Comparison of ENCODE assay signal across 32 mouse cellular contexts in genomic region chr17:63176411-63176810, GRCm38 (mm10).
DNase-seq lines count a peak whose midpoint lies in the region; ATAC-seq lines count a peak whose summit lies in the region.
"Had no signal": no experiment of that assay in that cellular context is flagged by ENCODE, and none has a peak within 500 bp of the region (broad histone marks: within the 10 kb centered on the region; RNA-seq: fewer than 3 reads in every experiment).

No protein-coding gene starts in this region.

- 56% methylated on average over 5 of the region's 5 CpGs for WGBS in embryonic facial prominence, embryonic 11.5 days
- WGBS in embryonic facial prominence, embryonic 10.5 days = 54% methylated on average over 5 of the region's 5 CpGs
- 67% methylated on average over 5 of the region's 5 CpGs for WGBS in limb, embryonic 11.5 days
- 74% methylated on average over 5 of the region's 5 CpGs for WGBS in limb, embryonic 10.5 days
- 35% methylated on average over 5 of the region's 5 CpGs for WGBS in midbrain, embryonic 13.5 days
- 64% methylated on average over 5 of the region's 5 CpGs for WGBS in kidney, embryonic 15.5 days

- no peak overlapping the region for H3K9ac ChIP-seq in embryonic facial prominence, embryonic 11.5 days (replicated peaks; ENCODE audit: low read length)
- no peak overlapping the region for H3K9ac ChIP-seq in limb, embryonic 11.5 days (ENCODE audit: low read length)
- H3K9ac ChIP-seq in midbrain, embryonic 13.5 days (replicated peaks) = no peak overlapping the region
- no peak overlapping the region for H3K9ac ChIP-seq in kidney, embryonic 15.5 days
- H3K9ac ChIP-seq: forebrain, embryonic 12.5 days; heart, embryonic 12.5 days; liver, embryonic 12.5 days; neural tube, embryonic 15.5 days; stomach, embryonic 15.5 days had no signal

- H3K36me3 ChIP-seq in embryonic facial prominence, embryonic 11.5 days (replicated peaks; ENCODE audit: control insufficient read depth, insufficient read depth, low read depth, low read length) = no peaks in the 10 kb centered on the region
- no peaks in the 10 kb centered on the region for H3K36me3 ChIP-seq in embryonic facial prominence, embryonic 10.5 days (replicated peaks)
- H3K36me3 ChIP-seq in limb, embryonic 11.5 days (ENCODE audit: control insufficient read depth, insufficient read depth, low read length) = no peaks in the 10 kb centered on the region
- no peaks in the 10 kb centered on the region for H3K36me3 ChIP-seq in limb, embryonic 10.5 days
- H3K36me3 ChIP-seq in midbrain, embryonic 13.5 days = no peaks in the 10 kb centered on the region
- H3K36me3 ChIP-seq in kidney, embryonic 15.5 days = no peaks in the 10 kb centered on the region
- H3K36me3 ChIP-seq: forebrain, embryonic 12.5 days; heart, embryonic 12.5 days; liver, embryonic 12.5 days; neural tube, embryonic 15.5 days; stomach, embryonic 15.5 days had no signal

- 0 out of 2 replicates have a peak, but pooled peaks have one; percentile 10 for ATAC-seq in embryonic facial prominence, embryonic 11.5 days (replicated peaks; ENCODE audit: insufficient number of reproducible peaks, low FRiP score, low TSS enrichment, low read depth)
- no peak for ATAC-seq in limb, embryonic 11.5 days (ENCODE audit: insufficient number of reproducible peaks, low FRiP score, low TSS enrichment, low read depth)
- ATAC-seq in midbrain, embryonic 13.5 days = no peak
- ATAC-seq in kidney, embryonic 15.5 days (replicated peaks; ENCODE audit: low FRiP score) = no peak
- ATAC-seq: hindbrain, postnatal 0 days; intestine, embryonic 16.5 days; liver, embryonic 12.5 days had no signal

- no peak overlapping the region for H3K4me2 ChIP-seq in embryonic facial prominence, embryonic 11.5 days (ENCODE audit: low read depth, low read length)
- no peak overlapping the region for H3K4me2 ChIP-seq in limb, embryonic 11.5 days (ENCODE audit: low read depth, severe bottlenecking)
- H3K4me2 ChIP-seq in midbrain, embryonic 13.5 days (replicated peaks) = no peak overlapping the region
- no peak overlapping the region for H3K4me2 ChIP-seq in kidney, embryonic 15.5 days
- H3K4me2 ChIP-seq: forebrain, embryonic 12.5 days; heart, embryonic 12.5 days; liver, embryonic 12.5 days; neural tube, embryonic 15.5 days; stomach, embryonic 15.5 days had no signal

- no peaks in the 10 kb centered on the region for H3K9me3 ChIP-seq in embryonic facial prominence, embryonic 11.5 days (replicated peaks; ENCODE audit: control insufficient read depth, low read length)
- H3K9me3 ChIP-seq in embryonic facial prominence, embryonic 10.5 days = no peaks in the 10 kb centered on the region
- no peaks in the 10 kb centered on the region for H3K9me3 ChIP-seq in limb, embryonic 11.5 days (ENCODE audit: control insufficient read depth, low read length)
- no peaks in the 10 kb centered on the region for H3K9me3 ChIP-seq in limb, embryonic 10.5 days (replicated peaks)
- no peaks in the 10 kb centered on the region for H3K9me3 ChIP-seq in midbrain, embryonic 13.5 days
- H3K9me3 ChIP-seq in kidney, embryonic 15.5 days (replicated peaks) = no peaks in the 10 kb centered on the region
- H3K9me3 ChIP-seq: forebrain, embryonic 12.5 days; heart, embryonic 12.5 days; liver, embryonic 12.5 days; megakaryocyte, embryonic 14.5 days; neural tube, embryonic 15.5 days; stomach, embryonic 15.5 days had no signal

- H3K4me1 ChIP-seq in embryonic facial prominence, embryonic 11.5 days (ENCODE audit: control insufficient read depth, insufficient read depth, low read length) = no peaks in the 10 kb centered on the region
- peaks cover 36% of the 10 kb centered on the region for H3K4me1 ChIP-seq in embryonic facial prominence, embryonic 10.5 days
- no peaks in the 10 kb centered on the region for H3K4me1 ChIP-seq in limb, embryonic 11.5 days (ENCODE audit: control insufficient read depth, insufficient read depth, low read length)
- peaks cover 26% of the 10 kb centered on the region for H3K4me1 ChIP-seq in limb, embryonic 10.5 days
- H3K4me1 ChIP-seq in midbrain, embryonic 13.5 days (replicated peaks) = peaks cover 37% of the 10 kb centered on the region
- 0 out of 2 replicates have a peak, but pooled peaks cover 5% of the 10 kb centered on the region for H3K4me1 ChIP-seq in kidney, embryonic 15.5 days
- H3K4me1 ChIP-seq: heart, embryonic 12.5 days; stomach, embryonic 15.5 days had no signal

- no peak overlapping the region for H3K4me3 ChIP-seq in embryonic facial prominence, embryonic 11.5 days (ENCODE audit: low read depth, low read length)
- no peak overlapping the region for H3K4me3 ChIP-seq in embryonic facial prominence, embryonic 10.5 days
- no peak overlapping the region for H3K4me3 ChIP-seq in limb, embryonic 11.5 days (ENCODE audit: low read depth, low read length)
- no peak overlapping the region for H3K4me3 ChIP-seq in limb, embryonic 10.5 days
- H3K4me3 ChIP-seq in midbrain, embryonic 13.5 days (replicated peaks) = no peak overlapping the region
- no peak overlapping the region for H3K4me3 ChIP-seq in kidney, embryonic 15.5 days (replicated peaks)
- H3K4me3 ChIP-seq: erythroblast, embryonic 14.5 days; forebrain, embryonic 12.5 days; heart, adult 2 months; heart, embryonic 12.5 days; left cerebral cortex, adult 2 months; liver, embryonic 12.5 days; megakaryocyte, embryonic 14.5 days; neural tube, embryonic 15.5 days; stomach, embryonic 15.5 days had no signal

- no peaks in the 10 kb centered on the region for H3K27me3 ChIP-seq in embryonic facial prominence, embryonic 11.5 days (ENCODE audit: control insufficient read depth, insufficient read depth, low read length)
- no peaks in the 10 kb centered on the region for H3K27me3 ChIP-seq in embryonic facial prominence, embryonic 10.5 days (replicated peaks; ENCODE audit: low read depth, poor library complexity, severe bottlenecking)
- no peaks in the 10 kb centered on the region for H3K27me3 ChIP-seq in limb, embryonic 11.5 days (ENCODE audit: control insufficient read depth, insufficient read depth, low read length)
- H3K27me3 ChIP-seq in limb, embryonic 10.5 days (ENCODE audit: low read depth, poor library complexity, severe bottlenecking) = no peaks in the 10 kb centered on the region
- H3K27me3 ChIP-seq in midbrain, embryonic 13.5 days = no peaks in the 10 kb centered on the region
- no peaks in the 10 kb centered on the region for H3K27me3 ChIP-seq in kidney, embryonic 15.5 days
- H3K27me3 ChIP-seq: CH12.LX; heart, embryonic 12.5 days; liver, embryonic 12.5 days; megakaryocyte, embryonic 14.5 days; neural tube, embryonic 15.5 days; stomach, embryonic 15.5 days had no signal

- H3K27ac ChIP-seq in embryonic facial prominence, embryonic 11.5 days (replicated peaks; ENCODE audit: low read depth, low read length) = no peak overlapping the region
- H3K27ac ChIP-seq in embryonic facial prominence, embryonic 10.5 days (replicated peaks) = no peak overlapping the region
- H3K27ac ChIP-seq in limb, embryonic 11.5 days (replicated peaks; ENCODE audit: low read depth, low read length) = no peak overlapping the region
- no peak overlapping the region for H3K27ac ChIP-seq in limb, embryonic 10.5 days
- H3K27ac ChIP-seq in midbrain, embryonic 13.5 days = peak overlapping the region; percentile 12
- no peak overlapping the region for H3K27ac ChIP-seq in kidney, embryonic 15.5 days
- H3K27ac ChIP-seq: forebrain, embryonic 12.5 days; heart, adult 2 months; hindbrain, postnatal 0 days; left cerebral cortex, adult 2 months; liver, embryonic 12.5 days; neural tube, embryonic 15.5 days; stomach, embryonic 15.5 days had no signal

- DNase-seq in embryonic facial prominence, embryonic 11.5 days (ENCODE audit: low spot score) = no peak
- DNase-seq in embryonic facial prominence, embryonic 10.5 days (ENCODE audit: low spot score) = no peak
- DNase-seq in limb, embryonic 11.5 days (ENCODE audit: low spot score) = peak; percentile 18
- DNase-seq in limb, embryonic 10.5 days (ENCODE audit: low spot score) = no peak
- DNase-seq in ES-CJ7 (ENCODE audit: low read depth, low spot score) = peak; percentile 88
- DNase-seq in cerebellum, postnatal 4 days (ENCODE audit: low spot score in 2 of 2) = no peak
- DNase-seq: adrenal gland, postnatal 10 days; cerebellum, adult 8-10 months; cerebellum, postnatal 36 days; embryo, embryonic 11 days; heart, adult 2 months; heart, postnatal 4 days; kidney, adult 8-10 months; kidney, postnatal 10 days; lung, adult 18-20 months; lung, postnatal 4 days; right cerebral cortex, postnatal 25 days; thymus, adult 18-20 months; thymus, postnatal 25 days had no signal

Comparison
In these comparisons a context has a peak if more than half of its experiments do, and no peak if none do; other contexts are left out.
1. DNase-seq: peak in limb, embryonic 11.5 days (single experiment) and ES-CJ7 (single experiment); none in embryonic facial prominence, embryonic 11.5 days (single experiment), embryonic facial prominence, embryonic 10.5 days (single experiment), limb, embryonic 10.5 days (single experiment) and cerebellum, postnatal 4 days (0 of 2).